Mouse (Mus musculus): ENCODE results near the gene Shank1.

DNA sequence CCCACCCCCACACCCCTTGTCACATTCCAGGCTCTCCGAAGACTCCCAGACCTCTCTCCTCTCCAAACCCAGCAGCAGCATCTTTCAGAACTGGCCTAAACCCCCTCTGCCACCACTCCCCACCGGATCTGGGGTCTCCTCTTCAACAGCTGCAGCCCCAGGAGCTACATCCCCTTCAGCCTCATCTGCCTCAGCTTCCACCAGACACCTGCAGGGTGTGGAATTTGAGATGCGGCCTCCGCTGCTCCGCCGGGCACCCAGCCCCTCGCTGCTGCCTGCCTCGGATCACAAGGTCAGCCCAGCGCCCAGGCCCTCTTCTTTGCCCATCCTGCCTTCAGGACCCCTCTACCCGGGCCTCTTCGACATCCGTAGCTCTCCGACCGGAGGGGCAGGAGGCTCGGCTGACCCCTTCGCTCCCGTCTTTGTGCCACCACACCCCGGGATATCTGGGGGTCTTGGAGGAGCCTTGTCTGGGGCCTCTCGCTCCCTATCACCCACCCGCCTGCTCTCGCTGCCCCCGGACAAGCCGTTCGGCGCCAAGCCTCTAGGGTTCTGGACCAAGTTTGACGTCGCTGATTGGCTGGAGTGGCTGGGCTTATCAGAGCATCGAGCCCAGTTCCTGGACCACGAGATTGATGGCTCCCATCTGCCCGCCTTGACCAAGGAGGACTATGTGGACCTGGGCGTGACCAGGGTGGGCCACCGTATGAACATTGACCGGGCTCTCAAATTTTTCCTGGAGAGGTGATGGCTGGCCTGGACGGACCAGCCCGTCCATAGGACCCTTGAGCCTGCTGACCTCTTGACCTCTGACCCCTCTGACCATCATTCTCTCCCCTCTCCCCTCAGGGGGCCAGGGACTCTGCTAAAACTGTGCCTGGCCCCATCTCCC is 46.8 kb downstream of the Shank1 start:
- TF ChIP-seq GATA1 (IDR thresholded peaks at IDR 0.05; ENCODE audit: low read depth, low read length) (no peak), USF1 (IDR thresholded peaks at IDR 0.05; ENCODE audit: low read depth, low read length) (no peak), CTCF (IDR thresholded peaks at IDR 0.05 in 2 of 3, conservative IDR thresholded peaks at IDR 0.05 in 1 of 3; ENCODE audit: control insufficient read depth in 1 of 3, insufficient read depth in 1 of 3, low read depth in 2 of 3, low read length in 3 of 3, poor library complexity in 1 of 3, severe bottlenecking in 1 of 3) (no peak), RCOR1 (IDR thresholded peaks at IDR 0.05; ENCODE audit: low read depth, low read length) (no peak), HCFC1 (IDR thresholded peaks at IDR 0.05; ENCODE audit: low read depth, low read length) (no peak), MAX (IDR thresholded peaks at IDR 0.05; ENCODE audit: low read length) (no peak), POLR2A (IDR thresholded peaks at IDR 0.05; ENCODE audit: control insufficient read depth in 1 of 2, insufficient read depth in 1 of 2, low read depth in 1 of 2, low read length in 2 of 2, poor library complexity in 1 of 2) (no peak), ETS1 (IDR thresholded peaks at IDR 0.05; ENCODE audit: low read depth, low read length) (no peak), ZNF384 (IDR thresholded peaks at IDR 0.05; ENCODE audit: low read depth, low read length) (no peak), CHD1 (IDR thresholded peaks at IDR 0.05; ENCODE audit: low read depth, low read length) (no peak), EP300 (IDR thresholded peaks at IDR 0.05; ENCODE audit: low read depth in 1 of 2, low read length in 2 of 2) (no peak), MYB (IDR thresholded peaks at IDR 0.05; ENCODE audit: low read depth, low read length) (no peak), USF2 (IDR thresholded peaks at IDR 0.05; ENCODE audit: borderline replicate concordance in 1 of 2, insufficient read depth in 1 of 2, low read depth in 1 of 2, low read length in 2 of 2) (no peak), GABPA (IDR thresholded peaks at IDR 0.05; ENCODE audit: low read depth, low read length) (no peak)
